ENCODE assay signal across 12 mouse cellular contexts in the genomic region with DNA sequence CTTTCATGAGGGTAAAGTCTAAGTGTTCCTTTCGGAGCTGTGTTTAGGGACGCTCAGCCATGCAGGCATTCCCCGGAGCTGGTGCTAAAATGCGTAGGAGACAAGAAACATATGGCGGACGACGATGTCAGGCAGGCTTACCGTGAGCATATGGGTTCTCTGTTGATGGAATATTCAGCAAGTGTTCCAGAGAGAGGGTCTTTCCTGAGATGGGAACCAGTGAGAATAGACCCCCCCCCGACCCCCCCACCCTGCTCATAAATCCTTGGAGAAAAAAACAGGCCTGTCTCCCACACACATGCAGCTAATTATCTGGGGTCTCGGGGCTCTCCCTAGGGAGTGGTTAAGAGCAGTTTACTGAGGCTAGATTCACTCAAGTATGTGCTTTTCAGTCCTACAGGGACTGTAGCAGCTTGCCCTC.
DNase-seq lines count a peak whose midpoint lies in the region; ATAC-seq and TF ChIP-seq lines count a peak whose summit lies in the region.
"Had no signal": no experiment of that assay in that cellular context is flagged by ENCODE, and none has a peak within 500 bp of the region (broad histone marks: within the 10 kb centered on the region; RNA-seq: fewer than 3 reads in every experiment).

No protein-coding gene starts in this region.

- peaks cover 12% of the 10 kb centered on the region; the same call in 1 of the 2 replicates for H3K4me1 ChIP-seq in lung, embryonic 14.5 days (ENCODE audit: insufficient read depth)
- H3K4me1 ChIP-seq in lung, adult 2 months (ENCODE audit: control insufficient read depth, insufficient read depth, low read length): no peaks in the 10 kb centered on the region
- peaks cover 9% of the 10 kb centered on the region for H3K4me1 ChIP-seq in kidney, embryonic 16.5 days (ENCODE audit: insufficient read depth, low read length)
- H3K4me1 ChIP-seq in stomach, embryonic 16.5 days (ENCODE audit: control insufficient read depth, insufficient read depth, low read length): peaks cover 6% of the 10 kb centered on the region; the same call in 1 of the 2 replicates
- no peaks in the 10 kb centered on the region for H3K4me1 ChIP-seq in midbrain, embryonic 16.5 days (ENCODE audit: control insufficient read depth, insufficient read depth, low read length)
- H3K4me1 ChIP-seq in hindbrain, embryonic 13.5 days (replicated peaks): no peaks in the 10 kb centered on the region
- H3K4me1 ChIP-seq: megakaryocyte, embryonic 14.5 days had no signal

- no peak overlapping the region for H3K4me2 ChIP-seq in lung, embryonic 14.5 days
- H3K4me2 ChIP-seq in kidney, embryonic 16.5 days (replicated peaks; ENCODE audit: low read depth, low read length): peak overlapping the region; percentile 24
- H3K4me2 ChIP-seq in stomach, embryonic 16.5 days (ENCODE audit: low read depth, low read length): no peak overlapping the region
- no peak overlapping the region for H3K4me2 ChIP-seq in midbrain, embryonic 16.5 days (ENCODE audit: low read length)
- H3K4me2 ChIP-seq in hindbrain, embryonic 13.5 days: no peak overlapping the region

- intact Hi-C loops in left cerebral cortex, postnatal 36 days (cut with DNase I): no loop called here

- peak; percentile 90 for ATAC-seq in lung, embryonic 14.5 days (ENCODE audit: insufficient read depth)
- ATAC-seq in kidney, embryonic 16.5 days (ENCODE audit: low FRiP score, low TSS enrichment): peak; percentile 66
- peak; percentile 59 for ATAC-seq in stomach, embryonic 16.5 days (ENCODE audit: insufficient read depth, low FRiP score)
- no peak for ATAC-seq in midbrain, embryonic 16.5 days
- ATAC-seq in hindbrain, embryonic 13.5 days (ENCODE audit: low FRiP score): no peak
- ATAC-seq: hindbrain, postnatal 0 days had no signal

- no peaks in the 10 kb centered on the region for H3K27me3 ChIP-seq in lung, embryonic 14.5 days (ENCODE audit: insufficient read depth, low read length)
- H3K27me3 ChIP-seq in kidney, embryonic 16.5 days (ENCODE audit: insufficient read depth, low read length): no peaks in the 10 kb centered on the region
- H3K27me3 ChIP-seq in stomach, embryonic 16.5 days (ENCODE audit: control insufficient read depth, insufficient read depth, low read length): no peaks in the 10 kb centered on the region
- H3K27me3 ChIP-seq in midbrain, embryonic 16.5 days (ENCODE audit: control insufficient read depth, insufficient read depth, low read depth, low read length): no peaks in the 10 kb centered on the region
- no peaks in the 10 kb centered on the region for H3K27me3 ChIP-seq in hindbrain, embryonic 13.5 days
- H3K27me3 ChIP-seq: megakaryocyte, embryonic 14.5 days had no signal

- H3K27ac ChIP-seq in lung, embryonic 14.5 days (ENCODE audit: low read depth): peak overlapping the region; percentile 77; the same call in 1 of the 2 replicates
- peak overlapping the region; percentile 44; the same call in 1 of the 2 replicates for H3K27ac ChIP-seq in kidney, embryonic 16.5 days (ENCODE audit: low read length)
- 0 out of 2 replicates have a peak overlapping the region, but pooled peaks have one; percentile 29 for H3K27ac ChIP-seq in stomach, embryonic 16.5 days (ENCODE audit: low read length)
- no peak overlapping the region for H3K27ac ChIP-seq in midbrain, embryonic 16.5 days (ENCODE audit: low read length)
- no peak overlapping the region for H3K27ac ChIP-seq in hindbrain, embryonic 13.5 days
- H3K27ac ChIP-seq: heart, adult 2 months; hindbrain, postnatal 0 days had no signal

- DNase-seq in lung, embryonic 14.5 days: peak; percentile 93
- DNase-seq in lung, adult 2 months: no peak
- DNase-seq in left cerebral cortex, postnatal 36 days (ENCODE audit: low spot score in 2 of 2): peak; percentile 58 to 67
- DNase-seq: adrenal gland, postnatal 36 days; heart, adult 2 months; thymus, postnatal 4 days had no signal

- WGBS in lung, embryonic 14.5 days: 28% methylated on average over 10 of the region's 10 CpGs
- 49% methylated on average over 10 of the region's 10 CpGs for WGBS in lung, adult 2 months
- WGBS in kidney, embryonic 16.5 days: 17% methylated on average over 10 of the region's 10 CpGs
- 42% methylated on average over 10 of the region's 10 CpGs for WGBS in stomach, embryonic 16.5 days
- 79% methylated on average over 10 of the region's 10 CpGs for WGBS in midbrain, embryonic 16.5 days
- 67% methylated on average over 10 of the region's 10 CpGs for WGBS in hindbrain, embryonic 13.5 days

- H3K9ac ChIP-seq in lung, embryonic 14.5 days: no peak overlapping the region
- H3K9ac ChIP-seq in kidney, embryonic 16.5 days (replicated peaks; ENCODE audit: low read length): no peak overlapping the region
- no peak overlapping the region for H3K9ac ChIP-seq in stomach, embryonic 16.5 days (ENCODE audit: low read length)
- H3K9ac ChIP-seq in midbrain, embryonic 16.5 days (ENCODE audit: low read depth, low read length): no peak overlapping the region
- H3K9ac ChIP-seq in hindbrain, embryonic 13.5 days: no peak overlapping the region

- TF ChIP-seq POLR2A in lung, adult 2 months (IDR thresholded peaks at IDR 0.05; ENCODE audit: borderline replicate concordance, extremely low read depth, low read depth, low read length): no peak

- no peaks in the 10 kb centered on the region for H3K36me3 ChIP-seq in lung, embryonic 14.5 days (ENCODE audit: insufficient read depth)
- H3K36me3 ChIP-seq in kidney, embryonic 16.5 days (ENCODE audit: insufficient read depth, low read length): no peaks in the 10 kb centered on the region
- H3K36me3 ChIP-seq in stomach, embryonic 16.5 days (ENCODE audit: control insufficient read depth, insufficient read depth, low read length): no peaks in the 10 kb centered on the region
- no peaks in the 10 kb centered on the region for H3K36me3 ChIP-seq in midbrain, embryonic 16.5 days (ENCODE audit: control insufficient read depth, insufficient read depth, low read length)
- no peaks in the 10 kb centered on the region for H3K36me3 ChIP-seq in hindbrain, embryonic 13.5 days

- H3K9me3 ChIP-seq in lung, embryonic 14.5 days (ENCODE audit: low read depth, low read length): no peaks in the 10 kb centered on the region
- no peaks in the 10 kb centered on the region for H3K9me3 ChIP-seq in kidney, embryonic 16.5 days (ENCODE audit: low read length)
- H3K9me3 ChIP-seq in stomach, embryonic 16.5 days (replicated peaks; ENCODE audit: control insufficient read depth, low read length): no peaks in the 10 kb centered on the region
- H3K9me3 ChIP-seq in midbrain, embryonic 16.5 days (replicated peaks; ENCODE audit: control insufficient read depth, low read length, poor library complexity, severe bottlenecking): no peaks in the 10 kb centered on the region
- no peaks in the 10 kb centered on the region for H3K9me3 ChIP-seq in hindbrain, embryonic 13.5 days
- H3K9me3 ChIP-seq: megakaryocyte, embryonic 14.5 days had no signal

- no peak for TF ChIP-seq CTCF in lung, embryonic 14.5 days (IDR thresholded peaks at IDR 0.05; ENCODE audit: low read depth)
- no peak for TF ChIP-seq CTCF in lung, adult 2 months (IDR thresholded peaks at IDR 0.05; ENCODE audit: insufficient read depth, low read length)

- H3K4me3 ChIP-seq in lung, embryonic 14.5 days (ENCODE audit: low read depth, low read length): no peak overlapping the region
- H3K4me3 ChIP-seq in lung, adult 2 months (replicated peaks; ENCODE audit: extremely low read depth, low read depth, low read length): no peak overlapping the region
- no peak overlapping the region for H3K4me3 ChIP-seq in kidney, embryonic 16.5 days (ENCODE audit: low read length)
- no peak overlapping the region for H3K4me3 ChIP-seq in stomach, embryonic 16.5 days (replicated peaks; ENCODE audit: low read length)
- no peak overlapping the region for H3K4me3 ChIP-seq in midbrain, embryonic 16.5 days (ENCODE audit: low read depth, low read length)
- no peak overlapping the region for H3K4me3 ChIP-seq in hindbrain, embryonic 13.5 days
- H3K4me3 ChIP-seq: heart, adult 2 months; megakaryocyte, embryonic 14.5 days had no signal

Comparison
In these comparisons a context has a peak if more than half of its experiments do, and no peak if none do; other contexts are left out.
1. ATAC-seq: peak in lung, embryonic 14.5 days (single experiment), kidney, embryonic 16.5 days (single experiment) and stomach, embryonic 16.5 days (single experiment); none in midbrain, embryonic 16.5 days (single experiment) and hindbrain, embryonic 13.5 days (single experiment).
2. H3K27ac ChIP-seq: peak in lung, embryonic 14.5 days (single experiment), kidney, embryonic 16.5 days (single experiment) and stomach, embryonic 16.5 days (single experiment); none in midbrain, embryonic 16.5 days (single experiment) and hindbrain, embryonic 13.5 days (single experiment).